Mouse (Mus musculus) monocyte, adult 2 months (primary cell): ENCODE data around the gene Hpcal4.

ENCODE experiments used
- DNase-seq, 2 experiments: peaks; one replicate each; pipeline ENCODE4 v3.0.0; 2022; ENCODE audit warnings: low spot score in 2 of 2, low read depth in 1 of 2

The Hpcal4 gene

GRCm38 (mm10) chr4:123201186-123202093 lies 18.4 kb downstream of the Hpcal4 start, which contains the start of gene Nt5c1a:
Nt5c1a (plus strand) TSS chr4:123201504.
- DNase-seq: no peak

GRCm38 (mm10) chr4:123202094-123202420 lies 19.0 kb downstream of the Hpcal4 start:
- DNase-seq: no peak

GRCm38 (mm10) chr4:123207337-123207736 lies 24.3 kb downstream of the Hpcal4 start:
- no peak for DNase-seq

GRCm38 (mm10) chr4:123210996-123211395 lies 28.0 kb downstream of the Hpcal4 start:
- no peak for DNase-seq

DNA sequence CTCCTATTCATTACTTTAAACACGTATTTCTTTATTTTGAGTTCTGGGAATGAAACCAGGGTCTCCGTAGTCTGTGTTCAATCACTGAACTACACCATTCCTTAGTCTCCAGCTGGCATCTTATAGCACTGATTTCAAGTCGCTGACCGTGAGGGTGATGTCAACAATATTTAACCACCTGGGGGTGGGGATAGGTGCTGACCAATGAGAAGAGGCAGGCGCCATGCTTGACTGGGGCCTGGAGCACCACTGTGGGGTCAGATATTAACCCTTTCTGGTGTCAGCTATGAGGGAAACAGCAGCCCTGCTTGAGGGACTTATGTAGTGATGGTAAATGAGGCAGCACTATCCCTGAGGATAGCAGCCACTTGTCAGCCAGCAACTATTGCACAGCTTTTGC lies 28.4 kb downstream of the Hpcal4 start:
- DNase-seq: no peak

DNA sequence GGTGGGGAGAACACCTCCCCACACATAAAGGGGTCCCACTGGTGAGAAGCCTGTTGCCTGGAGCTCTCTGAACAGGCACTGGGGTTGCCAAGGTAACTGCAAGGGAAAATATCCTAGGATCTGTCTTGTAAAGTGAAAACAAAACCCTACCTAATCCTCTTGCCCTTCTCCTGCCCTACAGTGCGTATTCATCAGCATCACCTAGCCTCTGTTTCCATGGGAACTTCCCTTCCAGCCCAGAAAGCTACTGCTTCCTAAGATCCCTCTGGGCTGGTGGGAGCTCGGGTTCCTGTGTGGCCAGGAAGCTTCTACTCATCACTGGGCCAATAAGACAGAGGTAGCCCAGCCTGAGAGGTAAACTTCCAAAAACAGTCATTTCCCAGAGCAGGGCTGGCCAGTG lies 29.3 kb downstream of the Hpcal4 start:
- DNase-seq: no peak

GRCm38 (mm10) chr4:123213975-123214374 lies 30.9 kb downstream of the Hpcal4 start:
- no peak for DNase-seq

DNA sequence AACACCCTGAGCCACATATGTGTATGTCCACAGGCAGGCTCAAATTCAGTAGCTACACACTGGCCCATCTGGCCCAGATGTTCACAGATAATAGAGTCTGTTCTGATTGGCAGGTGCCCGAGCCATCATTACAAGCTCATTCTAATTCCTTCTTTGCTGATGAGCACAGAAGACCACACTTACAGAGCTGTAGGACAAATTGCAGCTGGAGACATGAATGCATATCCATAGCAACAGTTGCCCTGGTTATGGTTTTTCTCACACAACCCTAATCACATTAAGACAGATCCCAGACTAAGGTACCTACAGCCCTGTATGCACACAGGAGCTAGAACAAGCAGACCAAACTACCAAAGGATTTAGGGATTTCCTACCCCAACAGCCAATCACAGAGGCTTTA lies 32.3 kb downstream of the Hpcal4 start:
- DNase-seq: no peak

GRCm38 (mm10) chr4:123216782-123217181 lies 33.8 kb downstream of the Hpcal4 start:
- DNase-seq: no peak

GRCm38 (mm10) chr4:123219720-123220357 lies 36.8 kb downstream of the Hpcal4 start:
- no peak for DNase-seq

DNA sequence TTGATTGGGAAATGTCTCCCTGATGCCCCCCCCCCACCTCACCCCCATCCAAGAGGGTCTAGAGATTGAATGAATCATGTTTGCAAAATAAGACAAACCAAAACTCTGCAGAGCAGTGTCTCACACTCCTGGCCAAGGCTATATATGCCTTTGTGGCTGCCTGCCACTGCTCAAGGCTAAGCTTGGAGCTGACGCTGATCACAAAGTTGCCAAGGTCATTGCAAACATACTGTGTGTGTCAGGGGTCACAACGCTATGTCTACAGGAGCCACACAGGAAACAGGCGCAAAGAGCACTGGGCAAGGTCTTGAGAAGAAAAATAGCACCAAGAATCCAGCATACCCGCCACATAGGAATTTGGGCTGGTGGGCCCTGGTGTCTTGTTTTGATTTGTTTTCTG lies 37.6 kb downstream of the Hpcal4 start:
- DNase-seq: no peak

- no peak for DNase-seq
These were observed 40.3 kb downstream of the Hpcal4 start for GRCm38 (mm10) chr4:123223309-123223708.

GRCm38 (mm10) chr4:123225718-123226403 lies 42.8 kb downstream of the Hpcal4 start:
- no peak for DNase-seq

DNA sequence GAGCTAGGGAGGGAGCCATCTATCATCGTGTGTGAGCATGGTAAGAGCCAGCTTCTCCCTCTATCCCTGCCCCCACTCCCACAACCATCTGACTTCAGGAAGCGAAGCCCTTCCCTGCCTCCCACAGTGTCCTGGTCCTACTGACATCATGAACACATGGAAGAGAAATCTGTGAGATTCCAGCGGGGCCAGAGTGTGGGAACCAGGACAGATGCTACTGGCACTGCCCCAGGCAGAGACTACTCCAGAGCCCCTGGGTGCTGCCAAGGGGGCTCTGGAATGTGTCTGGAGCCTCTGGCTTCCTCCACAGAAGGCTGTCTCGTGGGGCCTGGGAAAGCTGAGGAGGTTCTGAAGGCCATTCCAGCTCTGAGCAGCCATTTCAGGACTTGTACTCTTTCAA lies 44.7 kb downstream of the Hpcal4 start:
- DNase-seq: no peak

DNA sequence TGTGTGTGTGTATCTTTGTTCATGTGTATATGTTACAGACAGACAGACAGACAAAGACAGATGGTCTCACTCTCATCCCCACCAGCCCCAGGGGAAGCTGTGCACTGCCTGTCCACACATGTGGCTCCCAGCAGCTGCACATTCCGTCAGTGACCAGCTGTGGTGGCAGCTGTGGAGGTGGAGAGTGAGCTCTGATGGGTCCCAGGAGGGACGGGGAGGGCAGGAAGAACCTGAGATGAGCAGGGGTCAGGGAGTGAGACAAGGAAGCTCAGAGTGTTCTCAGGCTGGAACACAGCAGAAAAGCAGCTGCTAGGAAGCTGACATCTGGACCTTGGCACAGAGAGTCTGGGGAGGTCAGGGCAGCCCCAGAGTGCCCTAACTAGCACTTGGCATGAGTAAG lies 45.2 kb downstream of the Hpcal4 start:
- DNase-seq: no peak

GRCm38 (mm10) chr4:123229166-123229565 lies 46.1 kb downstream of the Hpcal4 start:
- no peak for DNase-seq

DNA sequence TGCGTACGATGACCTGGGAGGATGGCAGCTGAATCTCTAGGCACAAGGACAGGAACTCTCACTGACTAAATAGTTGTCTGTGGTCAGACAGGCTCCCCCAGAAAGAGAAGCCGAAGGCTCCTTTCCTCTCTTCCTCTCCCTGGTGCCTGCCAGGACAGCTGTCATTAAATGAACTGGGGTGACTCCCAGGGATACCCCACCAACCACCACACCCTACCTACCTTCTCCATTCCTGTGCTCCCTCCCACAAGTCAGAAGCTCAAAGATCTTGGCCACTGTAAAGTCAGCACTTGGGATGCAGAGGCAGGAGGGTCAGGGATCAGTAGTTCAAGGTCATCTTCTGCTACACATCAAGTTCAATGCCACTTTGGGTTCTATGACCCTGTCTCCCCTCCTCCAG lies 49.8 kb downstream of the Hpcal4 start:
- DNase-seq: no peak

GRCm38 (mm10) chr4:123233492-123234084 lies 50.6 kb downstream of the Hpcal4 start, which contains the start of gene Heyl:
Heyl (plus strand) TSS chr4:123233556.
- DNase-seq: no peak

- no peak for DNase-seq
These were observed 52.9 kb downstream of the Hpcal4 start for GRCm38 (mm10) chr4:123235835-123236430.

GRCm38 (mm10) chr4:123236431-123237031 lies 53.5 kb downstream of the Hpcal4 start:
- no peak for DNase-seq
